Mouse (Mus musculus): ENCODE measurements around the gene Egfl6. TPM values are rescaled to one million over a fixed set of nuclear protein-coding genes. Genes with fewer than 3 reads are reported as not detected.
"Not testable (repeated sequence)": the region's sequence is repeated elsewhere in the genome, so short reads cannot be mapped to it uniquely, and the experiment has no call there.

Gene Egfl6
- polyA plus RNA-seq, 1 experiment from 2014 or later: 12.4 TPM

GRCm38 (mm10) chrX:166559333-166559732, 26.2 kb downstream of the Egfl6 start:
- Histone ChIP-seq H3K27ac (no peak overlapping the region), H3K9ac (no peak overlapping the region), H3K4me3 (no peak overlapping the region), H3K27me3 (replicated peaks) (no peaks in the 10 kb centered on the region), H3K4me1 (no peaks in the 10 kb centered on the region), H3K4me2 (replicated peaks) (no peak overlapping the region), H3K36me3 (no peaks in the 10 kb centered on the region), H3K9me3 (no peaks in the 10 kb centered on the region)
- no peak for ATAC-seq (ENCODE audit: low FRiP score, low read depth)
- WGBS: 84% methylated on average over 3 of the region's 3 CpGs

GRCm38 (mm10) chrX:166552355-166552754, 33.2 kb downstream of the Egfl6 start:
- Histone ChIP-seq H3K4me2 (replicated peaks) (no peak overlapping the region), H3K27ac (no peak overlapping the region), H3K9me3 (no peaks in the 10 kb centered on the region), H3K9ac (no peak overlapping the region), H3K27me3 (replicated peaks) (no peaks in the 10 kb centered on the region), H3K4me1 (no peaks in the 10 kb centered on the region), H3K4me3 (no peak overlapping the region), H3K36me3 (no peaks in the 10 kb centered on the region)
- WGBS: 81% methylated on average over 7 of the region's 7 CpGs
- no peak for ATAC-seq (ENCODE audit: low FRiP score, low read depth)

- H3K9me3 ChIP-seq: no peaks in the 10 kb centered on the region
- 87% methylated on average over 2 of the region's 2 CpGs for WGBS
- H3K27ac ChIP-seq: no peak overlapping the region
- H3K4me3 ChIP-seq: no peak overlapping the region
- no peak overlapping the region for H3K9ac ChIP-seq
- no peaks in the 10 kb centered on the region for H3K36me3 ChIP-seq
- ATAC-seq (ENCODE audit: low FRiP score, low read depth): no peak
- H3K4me2 ChIP-seq (replicated peaks): no peak overlapping the region
- H3K4me1 ChIP-seq: no peaks in the 10 kb centered on the region
- no peaks in the 10 kb centered on the region for H3K27me3 ChIP-seq (replicated peaks)
Observed at GRCm38 (mm10) chrX:166546495-166546894, 39.0 kb downstream of the Egfl6 start.

DNA sequence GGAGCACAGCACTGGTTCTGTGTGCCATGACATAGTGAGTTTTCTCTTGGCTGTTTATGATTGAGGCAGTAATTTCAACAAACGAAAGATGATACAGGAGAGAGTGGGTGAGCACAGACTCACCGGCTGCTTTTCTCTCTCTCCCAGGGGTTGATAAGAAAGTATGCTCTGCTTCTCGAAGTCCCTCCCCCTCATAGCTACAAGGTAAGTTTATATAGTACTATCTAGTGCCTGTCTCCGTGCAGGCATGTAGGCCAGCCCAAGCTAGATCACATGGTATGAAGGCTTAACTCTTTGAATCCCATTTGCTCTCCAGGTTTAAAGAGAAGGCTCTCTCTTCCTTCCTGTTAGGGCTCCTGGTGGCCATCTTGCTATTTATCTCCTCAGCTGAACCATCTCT, 50.4 kb downstream of the Egfl6 start:
- 66% methylated on average over 4 of the region's 4 CpGs for WGBS
- no peak overlapping the region for H3K27ac ChIP-seq
- H3K27me3 ChIP-seq (replicated peaks): no peaks in the 10 kb centered on the region
- H3K9me3 ChIP-seq: no peaks in the 10 kb centered on the region
- ATAC-seq (ENCODE audit: low FRiP score, low read depth): no peak
- no peaks in the 10 kb centered on the region for H3K36me3 ChIP-seq
- no peak overlapping the region for H3K4me2 ChIP-seq (replicated peaks)
- H3K4me3 ChIP-seq: no peak overlapping the region
- H3K9ac ChIP-seq: no peak overlapping the region
- no peaks in the 10 kb centered on the region for H3K4me1 ChIP-seq

DNA sequence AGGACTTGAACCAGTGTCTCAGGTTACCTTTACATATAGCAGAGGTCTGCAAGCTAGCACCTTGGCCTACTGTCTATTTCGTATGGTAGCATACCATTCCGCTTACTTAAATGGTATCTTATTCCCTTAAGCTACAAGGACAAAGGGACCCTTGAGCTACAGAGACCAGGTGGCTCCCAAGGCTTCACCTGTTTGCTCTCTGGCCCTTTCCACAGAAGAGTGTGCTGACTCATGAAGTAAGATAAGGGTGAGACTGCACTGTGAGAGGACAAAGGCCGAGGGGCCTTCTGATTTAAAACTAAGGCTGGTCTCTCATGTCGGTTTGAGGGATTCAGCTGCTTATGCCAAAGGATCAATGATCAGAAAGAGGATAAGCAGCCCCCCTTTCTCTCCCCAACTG, 52.1 kb downstream of the Egfl6 start:
- Histone ChIP-seq H3K4me2 (replicated peaks) (no peak overlapping the region), H3K27ac (no peak overlapping the region), H3K36me3 (no peaks in the 10 kb centered on the region), H3K9ac (no peak overlapping the region), H3K27me3 (replicated peaks) (no peaks in the 10 kb centered on the region), H3K9me3 (no peaks in the 10 kb centered on the region), H3K4me1 (no peaks in the 10 kb centered on the region), H3K4me3 (no peak overlapping the region)
- ATAC-seq (ENCODE audit: low FRiP score, low read depth): no peak
- 89% methylated on average over 4 of the region's 4 CpGs for WGBS

- Histone ChIP-seq H3K36me3 (no peaks in the 10 kb centered on the region), H3K4me3 (no peak overlapping the region), H3K27ac (no peak overlapping the region), H3K9ac (no peak overlapping the region), H3K27me3 (replicated peaks) (no peaks in the 10 kb centered on the region), H3K9me3 (no peaks in the 10 kb centered on the region), H3K4me1 (no peaks in the 10 kb centered on the region), H3K4me2 (replicated peaks) (no peak overlapping the region)
- 44% methylated on average over 6 of the region's 6 CpGs for WGBS
- ATAC-seq (ENCODE audit: low FRiP score, low read depth): no peak
Observed at GRCm38 (mm10) chrX:166531671-166532070, 53.8 kb downstream of the Egfl6 start.

- no peak overlapping the region for H3K9ac ChIP-seq
- no peaks in the 10 kb centered on the region for H3K36me3 ChIP-seq
- ATAC-seq (ENCODE audit: low FRiP score, low read depth): no peak
- no peaks in the 10 kb centered on the region for H3K4me1 ChIP-seq
- no peaks in the 10 kb centered on the region for H3K27me3 ChIP-seq (replicated peaks)
- no peak overlapping the region for H3K27ac ChIP-seq
- H3K4me2 ChIP-seq (replicated peaks): no peak overlapping the region
- WGBS: 93% methylated on average over 3 of the region's 3 CpGs
- H3K4me3 ChIP-seq: no peak overlapping the region
- no peaks in the 10 kb centered on the region for H3K9me3 ChIP-seq
Observed at GRCm38 (mm10) chrX:166528126-166528525, 57.4 kb downstream of the Egfl6 start.

- Histone ChIP-seq H3K9me3 (no peaks in the 10 kb centered on the region), H3K27ac (no peak overlapping the region), H3K27me3 (replicated peaks) (no peaks in the 10 kb centered on the region), H3K4me3 (no peak overlapping the region), H3K4me1 (no peaks in the 10 kb centered on the region), H3K4me2 (replicated peaks) (no peak overlapping the region), H3K9ac (no peak overlapping the region), H3K36me3 (no peaks in the 10 kb centered on the region)
- no peak for ATAC-seq (ENCODE audit: low FRiP score, low read depth)
- WGBS: 95% methylated on average over 2 of the region's 2 CpGs
Observed at GRCm38 (mm10) chrX:166525637-166526315, 59.7 kb downstream of the Egfl6 start.

DNA sequence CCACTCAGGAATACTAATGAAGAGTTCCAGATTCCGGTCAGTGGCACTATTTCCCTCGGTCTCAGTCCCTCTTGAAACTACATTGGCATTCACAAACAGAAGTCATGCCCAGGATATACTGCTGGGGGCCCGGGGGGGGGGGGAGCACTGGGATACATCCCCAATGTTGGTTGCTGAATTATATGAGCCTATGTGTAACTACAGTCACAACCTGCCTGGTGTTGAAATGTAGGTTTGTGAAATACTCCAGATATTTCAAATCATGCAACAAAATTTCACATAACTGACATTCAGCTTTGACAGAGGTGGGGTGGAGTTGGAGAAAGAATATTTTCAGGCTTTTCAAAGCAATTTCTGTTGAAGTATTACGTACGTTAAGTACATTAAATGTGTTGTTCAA, 64.7 kb downstream of the Egfl6 start:
- no peak for ATAC-seq (ENCODE audit: low FRiP score, low read depth)
- Histone ChIP-seq H3K36me3 (no peaks in the 10 kb centered on the region), H3K4me3 (no peak overlapping the region), H3K4me2 (replicated peaks) (no peak overlapping the region), H3K4me1 (no peaks in the 10 kb centered on the region), H3K9ac (no peak overlapping the region), H3K9me3 (no peaks in the 10 kb centered on the region), H3K27ac (no peak overlapping the region), H3K27me3 (replicated peaks) (no peaks in the 10 kb centered on the region)
- WGBS: 80% methylated on average over 5 of the region's 5 CpGs

DNA sequence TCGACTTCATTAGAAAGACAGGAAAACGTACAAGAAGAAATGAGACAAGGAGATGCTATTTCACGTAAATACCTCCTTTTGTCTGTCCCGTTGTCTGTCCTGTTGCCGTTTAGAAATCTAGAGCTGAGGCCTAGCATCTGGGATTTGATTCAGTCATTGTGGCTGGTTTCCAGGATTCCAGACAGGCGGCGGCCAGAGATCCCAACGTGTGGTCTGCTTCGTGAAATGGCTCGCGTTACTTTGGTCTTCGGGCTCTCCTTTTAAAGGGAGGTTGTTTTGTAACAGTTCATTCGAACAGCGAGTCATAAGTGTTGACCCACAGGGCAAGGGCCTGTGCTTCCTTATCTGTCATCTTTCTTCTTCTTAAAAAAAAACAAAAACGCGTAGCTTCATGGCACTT, 67.2 kb downstream of the Egfl6 start, which contains the start of gene Tceanc:
Gene Tceanc (minus strand): TSS at position 223 of the 400 bp plus-strand sequence.
- WGBS: 75% methylated on average over 16 of the region's 16 CpGs
- Histone ChIP-seq H3K4me1 (no peaks in the 10 kb centered on the region), H3K9me3 (no peaks in the 10 kb centered on the region), H3K4me3 (no peak within 1 kb of the TSS), H3K27me3 (replicated peaks) (no peaks in the 10 kb centered on the region), H3K36me3 (no peaks in the 10 kb centered on the region), H3K9ac (no peak within 1 kb of the TSS), H3K27ac (no peak within 1 kb of the TSS), H3K4me2 (replicated peaks) (no peak within 1 kb of the TSS)
- ATAC-seq (ENCODE audit: low FRiP score, low read depth): no peak

DNA sequence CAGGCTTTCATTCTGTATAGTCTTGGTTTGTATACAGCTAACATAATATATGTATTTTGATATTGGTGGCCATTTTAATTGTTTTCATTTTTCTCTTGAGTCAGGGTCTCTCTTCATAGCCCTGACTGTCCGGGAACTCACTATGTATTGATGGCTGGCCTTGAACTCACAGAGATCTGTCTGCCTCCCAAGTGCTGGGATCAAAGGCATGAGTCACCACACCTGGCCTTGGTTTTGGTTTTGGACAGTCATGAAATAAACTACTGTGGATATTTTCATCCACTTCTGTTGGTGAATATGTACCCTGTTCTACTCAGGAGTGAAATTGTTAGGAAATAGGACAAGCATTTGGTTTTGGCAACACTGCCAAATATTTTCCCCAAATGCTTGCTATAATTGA, 68.9 kb downstream of the Egfl6 start:
- 89% methylated on average over 1 of the region's 1 CpGs for WGBS
- Histone ChIP-seq H3K9ac (no peak overlapping the region), H3K4me2 (replicated peaks) (no peak overlapping the region), H3K9me3 (no peaks in the 10 kb centered on the region), H3K27ac (no peak overlapping the region), H3K4me3 (no peak overlapping the region), H3K4me1 (no peaks in the 10 kb centered on the region), H3K27me3 (replicated peaks) (no peaks in the 10 kb centered on the region), H3K36me3 (no peaks in the 10 kb centered on the region)
- ATAC-seq (ENCODE audit: low FRiP score, low read depth): no peak

DNA sequence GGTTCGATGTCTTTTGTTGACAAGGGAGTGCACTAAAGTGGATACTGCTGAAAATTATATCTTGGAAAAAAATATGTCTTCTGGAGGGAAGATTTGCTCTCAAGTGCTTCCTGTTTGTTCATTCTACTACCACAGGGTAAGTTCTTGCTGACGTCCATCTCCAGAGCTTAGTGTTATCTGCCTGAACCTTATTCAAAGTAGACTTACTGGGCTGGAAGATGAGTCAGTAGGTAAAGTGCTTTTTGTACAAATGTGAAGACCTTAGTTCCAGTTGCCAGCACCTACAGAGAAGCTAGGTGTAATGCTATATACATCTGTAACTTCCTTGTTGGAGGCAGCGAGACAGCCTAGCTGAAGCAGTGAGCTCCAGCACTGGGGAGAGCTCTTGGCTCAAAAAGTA, 69.6 kb downstream of the Egfl6 start:
- WGBS: 90% methylated on average over 3 of the region's 3 CpGs
- Histone ChIP-seq H3K4me3 (no peak overlapping the region), H3K4me2 (replicated peaks) (no peak overlapping the region), H3K9me3 (no peaks in the 10 kb centered on the region), H3K4me1 (no peaks in the 10 kb centered on the region), H3K27me3 (replicated peaks) (no peaks in the 10 kb centered on the region), H3K9ac (no peak overlapping the region), H3K36me3 (no peaks in the 10 kb centered on the region), H3K27ac (no peak overlapping the region)
- no peak for ATAC-seq (ENCODE audit: low FRiP score, low read depth)

- not testable (repeated sequence) for H3K27me3 ChIP-seq (replicated peaks); H3K9ac ChIP-seq; H3K27ac ChIP-seq; ATAC-seq (ENCODE audit: low FRiP score, low read depth); H3K36me3 ChIP-seq; H3K4me1 ChIP-seq; H3K4me3 ChIP-seq; H3K9me3 ChIP-seq
- H3K4me2 ChIP-seq (replicated peaks): peak overlapping the region; percentile 33; the same call in 1 of the 2 replicates
- 21% methylated on average over 12 of the region's 12 CpGs for WGBS
Observed at GRCm38 (mm10) chrX:166514035-166514434, 71.5 kb downstream of the Egfl6 start.

Data from neural tube, embryonic 12.5 days (tissue).